Mouse (Mus musculus): ENCODE measurements around the gene Olfr780.
"Not testable (repeated sequence)": the region's sequence is repeated elsewhere in the genome, so short reads cannot be mapped to it uniquely, and the experiment has no call there.

Olfr780 gene

GRCm38 (mm10) chr10:129317817-129318216, at the start of gene Olfr780:
Gene Olfr780, plus strand, starts transcription at chr10:129318117.
- ChIA-PET POLR2A (no interaction called here), CTCF (no interaction called here)

GRCm38 (mm10) chr10:129271081-129271535, 46.8 kb upstream of the Olfr780 start, which contains the start of gene Olfr777:
Gene Olfr777, minus strand, starts transcription at chr10:129271485.
- CTCF ChIA-PET, result interaction anchor here in 1 of 4 experiments (0.6 kb wide), 1 partner anchor 53 kb away, joined by 3 read pairs; no protein-coding TSS in a partner anchor
- POLR2A ChIA-PET, result no interaction called here

GRCm38 (mm10) chr10:129312973-129313372, 4.9 kb upstream of the Olfr780 start:
- POLR2A ChIA-PET, CTCF ChIA-PET: not testable (repeated sequence)

- CTCF ChIA-PET, POLR2A ChIA-PET: not testable (repeated sequence)
Observed at GRCm38 (mm10) chr10:129313521-129313920, 4.4 kb upstream of the Olfr780 start.

GRCm38 (mm10) chr10:129328554-129328953, 10.6 kb downstream of the Olfr780 start, which contains the start of gene Olfr781:
Gene Olfr781, plus strand, starts transcription at chr10:129328854.
- POLR2A ChIA-PET, result no interaction called here
- CTCF ChIA-PET, result no interaction called here

GRCm38 (mm10) chr10:129348550-129348949, 30.6 kb downstream of the Olfr780 start, which contains the start of gene Olfr782:
Gene Olfr782, plus strand, starts transcription at chr10:129348850.
- ChIA-PET POLR2A (no interaction called here), CTCF (no interaction called here)

GRCm38 (mm10) chr10:129352475-129352874, 34.6 kb downstream of the Olfr780 start:
- POLR2A ChIA-PET, CTCF ChIA-PET: not testable (repeated sequence)

GRCm38 (mm10) chr10:129356496-129356895, 38.6 kb downstream of the Olfr780 start:
- POLR2A ChIA-PET, result interaction anchor here in 1 of 4 experiments (0.6 kb wide), 1 partner anchor 18 kb away, joined by 3 read pairs; no protein-coding TSS in a partner anchor

GRCm38 (mm10) chr10:129357307-129357706, 39.4 kb downstream of the Olfr780 start:
- POLR2A ChIA-PET, result no interaction called here
- CTCF ChIA-PET, result no interaction called here

More at GRCm38 (mm10) chr10:129356496-129356895, 38.6 kb downstream of the Olfr780 start:
- CTCF ChIA-PET, result not testable (repeated sequence)

All from embryonic stem cell, embryonic (primary cell).